Mouse (Mus musculus) testis, postnatal 10 days (tissue): ENCODE data around the gene Plcb4.

ENCODE experiments used
- DNase-seq: peaks from one replicate; pipeline ENCODE4 v3.0.0; 2021; ENCODE audit warnings: low spot score

Plcb4 gene

DNA sequence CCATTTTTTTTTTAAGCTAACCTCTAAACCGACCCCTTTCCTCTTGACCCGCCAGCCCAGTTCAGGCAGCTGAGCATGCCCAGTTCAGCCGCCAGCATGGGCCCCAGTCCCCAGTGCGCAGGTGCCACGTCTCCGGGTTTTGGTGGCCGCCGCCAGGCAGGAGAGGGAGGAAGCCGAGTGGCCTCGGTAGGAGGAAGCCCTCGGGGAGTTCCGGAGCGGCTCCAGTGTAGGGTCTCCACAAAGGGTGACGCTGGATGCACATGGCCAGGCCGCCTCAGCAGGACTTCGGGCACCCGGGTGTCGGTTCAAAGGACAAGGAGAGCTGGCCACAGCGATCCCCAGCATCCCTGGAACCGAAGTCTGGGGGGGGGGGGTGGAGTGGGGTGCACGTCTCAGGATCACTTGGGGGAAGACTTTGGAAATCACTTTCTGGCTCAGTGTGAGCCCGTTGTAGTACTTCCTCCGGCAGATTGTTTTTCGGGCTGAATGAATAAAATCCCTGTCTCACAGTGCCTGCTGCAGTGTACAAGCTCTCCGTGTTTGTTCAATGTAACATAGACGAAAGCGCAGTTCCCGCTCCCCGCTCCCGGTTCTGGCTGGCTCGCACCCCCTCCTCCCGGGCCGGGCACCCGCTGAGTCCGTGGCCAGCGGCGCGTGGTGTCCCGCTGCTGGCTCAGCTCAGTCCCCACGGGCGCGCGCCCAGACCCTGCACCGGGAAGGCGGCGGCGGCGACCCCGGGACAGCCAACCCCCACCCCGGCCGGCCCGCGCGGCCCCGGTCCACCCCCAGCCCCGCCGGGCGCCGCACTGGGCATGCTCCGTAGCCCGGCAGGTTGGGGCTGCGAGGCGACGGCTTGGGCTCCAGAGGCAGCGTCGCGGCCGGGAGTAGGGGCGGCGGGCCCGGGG is at the start of gene Plcb4:
Gene Plcb4, plus strand, starts transcription at position 526 of the 905 bp plus-strand sequence.
- DNase-seq = peak; percentile 88

DNA sequence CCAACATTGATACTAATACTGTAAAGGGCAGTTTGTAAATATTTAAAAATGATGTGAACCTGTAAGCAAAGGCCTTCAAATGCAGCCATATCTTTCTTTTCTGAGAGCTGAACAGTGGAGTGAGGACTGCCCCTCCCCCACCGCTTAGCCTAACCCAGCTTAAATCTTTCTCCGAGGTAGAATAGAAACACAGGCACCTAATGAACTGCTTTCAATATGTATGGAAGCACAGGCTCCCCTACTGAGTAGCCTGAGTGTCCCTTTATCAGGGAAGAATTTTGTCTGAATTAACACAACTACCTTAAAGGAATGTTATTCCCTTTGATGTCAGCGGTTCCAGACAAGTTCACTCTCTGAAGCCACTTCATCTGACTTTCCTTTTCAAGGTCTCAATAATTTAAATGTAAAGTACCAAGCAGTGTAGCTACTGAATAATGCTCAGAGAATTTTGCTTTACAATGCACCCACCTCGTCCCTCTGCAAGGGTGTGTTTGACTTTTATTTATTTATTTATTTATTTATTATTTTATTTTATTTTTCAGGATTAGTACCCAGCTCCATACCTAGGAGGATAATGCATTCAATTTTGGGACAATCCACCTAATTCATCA is 44.1 kb upstream of the Plcb4 start:
- no peak for DNase-seq

DNA sequence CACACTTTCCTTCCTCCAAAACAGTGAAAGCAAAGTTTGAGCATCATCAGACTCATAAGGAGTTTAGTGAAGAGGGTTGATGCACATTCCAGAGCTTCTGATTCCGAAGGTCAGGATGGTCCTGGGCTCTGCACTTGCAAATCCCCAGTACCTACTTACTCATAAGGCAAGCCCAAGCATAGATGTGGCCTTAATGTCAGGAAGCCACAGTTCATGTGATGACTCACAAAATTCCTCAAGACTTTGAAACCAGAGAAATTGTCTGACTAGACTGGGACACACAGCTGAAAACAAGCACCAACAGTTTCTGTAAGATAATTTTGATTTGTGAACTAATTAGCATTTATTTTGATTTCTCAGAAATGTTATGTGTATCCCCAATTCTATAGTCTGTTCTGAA is 42.7 kb upstream of the Plcb4 start:
- DNase-seq = no peak

DNA sequence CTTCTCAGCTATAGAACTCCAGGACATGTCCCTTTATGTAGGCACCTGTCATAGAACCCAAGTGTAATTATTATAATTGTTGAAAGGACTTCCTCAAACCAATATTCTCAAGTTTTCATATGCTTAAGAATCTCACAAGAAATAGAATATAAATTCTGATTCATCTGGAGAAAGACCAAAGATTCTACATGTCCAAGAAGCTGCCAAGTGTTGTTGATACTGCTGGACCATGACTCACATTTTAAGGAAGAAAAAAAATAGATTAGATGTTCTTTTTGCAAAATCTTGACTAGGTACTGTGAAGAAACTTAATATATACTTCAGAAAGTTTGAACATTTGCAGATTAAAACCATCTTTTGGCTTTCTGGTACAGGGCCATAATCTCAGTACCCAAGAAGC is 40.3 kb upstream of the Plcb4 start:
- no peak for DNase-seq

GRCm38 (mm10) chr2:135619956-135620355 is 38.9 kb upstream of the Plcb4 start:
- DNase-seq = no peak

DNA sequence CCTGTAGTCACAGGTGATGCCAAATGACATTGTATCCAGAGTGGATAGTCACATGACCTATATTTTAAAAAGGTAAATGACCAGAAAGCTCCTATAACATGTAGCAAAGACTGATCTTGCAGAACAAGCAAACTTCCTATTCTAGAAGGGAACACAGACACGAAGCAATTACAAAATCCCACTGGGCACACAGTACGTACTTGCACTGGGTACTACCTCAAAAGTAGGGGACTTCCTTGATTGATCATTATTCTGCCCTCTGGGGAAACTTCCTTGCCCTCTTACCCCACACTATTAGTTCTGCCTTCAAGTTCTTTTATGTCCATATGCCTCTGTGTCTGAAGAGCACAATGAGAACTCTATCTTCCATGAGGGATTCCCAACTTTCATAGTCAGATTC is 31.0 kb upstream of the Plcb4 start:
- no peak for DNase-seq

DNA sequence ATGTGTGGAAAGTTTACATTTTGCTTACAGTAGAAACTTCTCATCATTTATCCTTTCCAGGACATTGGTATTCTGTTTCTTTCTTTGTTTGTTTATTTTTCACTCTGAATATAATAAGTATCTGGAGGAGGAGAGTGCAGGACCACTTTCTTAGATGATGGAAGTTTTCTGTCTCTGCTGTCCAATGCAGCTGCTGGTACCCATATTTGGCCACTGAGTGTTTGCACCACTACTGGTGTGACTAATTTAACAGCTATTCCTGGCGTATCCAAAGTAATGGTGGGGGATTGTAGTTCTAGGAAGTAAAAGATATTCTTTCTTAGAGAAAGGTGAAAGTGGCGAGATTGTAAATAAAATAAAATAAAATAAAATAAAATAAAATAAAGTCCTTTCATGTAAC is 21.6 kb upstream of the Plcb4 start:
- DNase-seq = no peak

DNA sequence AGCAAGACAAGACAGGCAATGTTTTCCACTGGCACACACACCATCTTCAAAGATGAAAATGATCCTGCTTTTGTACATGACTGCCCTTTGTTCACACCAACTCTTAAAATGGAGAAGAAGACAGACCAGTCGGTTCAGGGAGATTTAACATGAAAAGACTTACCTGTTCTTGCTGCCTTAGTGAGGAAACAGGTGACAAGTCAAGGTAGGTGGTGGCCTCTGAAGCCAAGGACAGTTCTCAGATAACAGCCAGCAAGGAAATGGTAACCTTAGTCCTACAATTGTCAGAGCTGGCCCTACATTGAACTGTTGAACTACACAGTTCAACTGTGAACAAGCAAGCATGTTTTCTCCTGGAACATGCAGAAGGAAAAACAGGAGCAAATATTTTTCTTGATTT is 17.8 kb upstream of the Plcb4 start:
- DNase-seq = no peak

DNA sequence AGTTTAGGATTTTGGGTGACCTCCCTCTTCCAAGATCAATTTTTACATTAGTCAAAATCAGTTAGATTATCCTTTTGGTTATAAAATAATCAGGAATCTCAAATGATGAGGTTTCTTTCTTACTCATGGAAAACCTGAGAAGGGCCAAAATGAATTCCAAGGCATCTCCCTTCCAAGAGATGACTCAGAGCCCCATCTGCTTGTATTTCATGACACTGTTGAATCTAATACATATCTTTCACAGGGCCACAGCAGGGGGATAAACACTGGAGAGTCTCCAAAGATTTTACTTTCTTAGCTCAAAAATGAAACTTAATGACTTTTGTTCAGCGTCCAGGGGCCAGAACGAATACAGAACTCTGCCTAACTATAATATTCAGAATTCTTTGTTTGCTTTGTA is 17.2 kb upstream of the Plcb4 start:
- DNase-seq = no peak

DNA sequence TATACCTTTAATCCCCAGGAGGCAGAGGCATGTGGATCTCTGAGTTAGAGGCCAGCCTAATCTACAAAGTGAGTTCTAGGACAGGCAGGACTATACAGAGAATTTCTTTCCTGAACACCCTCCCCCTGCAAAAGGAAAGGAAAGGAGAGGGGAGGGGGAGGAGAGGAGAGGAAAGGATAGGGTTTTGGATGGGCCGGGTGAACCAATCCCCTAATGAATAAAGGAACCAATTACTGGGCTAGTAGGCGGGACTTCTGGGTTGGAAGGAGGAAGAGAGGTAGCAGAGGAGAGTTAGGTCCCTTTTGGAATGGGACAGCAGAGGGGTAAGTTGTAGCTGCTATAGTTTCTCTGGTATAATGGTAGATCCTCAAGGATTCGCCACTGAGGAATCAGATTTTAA is 12.6 kb upstream of the Plcb4 start:
- no peak for DNase-seq

DNA sequence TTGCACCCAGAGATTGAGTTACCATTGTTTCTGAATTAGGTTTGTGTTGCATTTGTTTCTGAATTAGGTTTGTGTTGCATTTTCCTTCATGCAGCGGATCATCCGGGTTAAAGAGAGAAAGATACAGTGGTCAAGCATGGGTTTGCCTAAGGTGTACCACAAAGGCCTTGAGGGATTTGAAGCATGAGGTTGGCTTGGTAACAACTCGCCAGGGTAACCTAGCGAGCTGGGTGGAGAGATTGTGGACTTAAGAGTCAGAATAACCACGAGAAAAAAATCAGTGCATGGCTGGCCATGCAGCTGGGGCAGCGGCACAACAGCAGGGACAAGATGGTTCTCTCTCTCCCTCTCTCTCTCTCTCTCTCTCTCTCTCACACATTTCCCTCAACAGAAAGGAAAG is 12.2 kb upstream of the Plcb4 start:
- DNase-seq = no peak

DNA sequence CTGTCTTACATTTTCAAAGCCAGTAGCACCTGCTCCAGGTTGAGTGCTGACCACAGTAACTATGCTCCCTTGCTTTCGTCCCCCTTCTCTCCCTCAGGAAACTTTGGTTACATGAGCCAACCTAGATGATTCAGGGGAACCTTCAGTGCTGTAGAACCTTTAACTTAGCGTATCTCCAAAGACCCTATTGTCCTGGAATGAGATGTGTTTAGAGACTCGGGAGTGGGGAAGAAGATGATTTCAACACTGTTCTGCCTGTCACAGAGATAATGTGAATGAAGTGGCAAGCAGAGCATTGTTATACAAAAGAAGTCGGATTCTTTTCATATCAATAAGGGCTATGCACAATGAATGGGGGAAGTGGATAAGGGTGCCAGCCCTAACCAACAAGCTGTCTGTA is 10.8 kb upstream of the Plcb4 start:
- DNase-seq = no peak

DNA sequence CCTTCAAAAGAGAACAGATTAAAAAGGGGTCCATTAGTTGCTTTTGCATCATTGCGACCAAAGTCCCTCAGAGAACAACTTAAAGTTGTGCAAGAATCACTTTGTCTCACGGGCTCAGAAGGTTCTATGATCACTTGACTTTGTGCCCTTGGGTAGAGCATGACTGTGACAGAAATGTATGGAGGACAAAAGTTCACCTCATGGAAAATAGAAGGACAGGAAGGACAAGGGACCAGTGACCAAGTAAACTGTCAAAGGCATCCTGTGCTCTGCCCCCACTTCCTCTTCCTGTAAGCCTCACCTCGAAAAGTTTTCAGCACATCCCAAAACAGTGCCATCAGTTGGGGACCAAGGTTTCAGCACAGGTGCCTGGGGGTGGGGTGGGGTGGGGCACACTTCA is 7.9 kb upstream of the Plcb4 start:
- DNase-seq = no peak

GRCm38 (mm10) chr2:135652040-135652439 is 6.8 kb upstream of the Plcb4 start:
- no peak for DNase-seq

GRCm38 (mm10) chr2:135652451-135652850 is 6.4 kb upstream of the Plcb4 start:
- no peak for DNase-seq

DNA sequence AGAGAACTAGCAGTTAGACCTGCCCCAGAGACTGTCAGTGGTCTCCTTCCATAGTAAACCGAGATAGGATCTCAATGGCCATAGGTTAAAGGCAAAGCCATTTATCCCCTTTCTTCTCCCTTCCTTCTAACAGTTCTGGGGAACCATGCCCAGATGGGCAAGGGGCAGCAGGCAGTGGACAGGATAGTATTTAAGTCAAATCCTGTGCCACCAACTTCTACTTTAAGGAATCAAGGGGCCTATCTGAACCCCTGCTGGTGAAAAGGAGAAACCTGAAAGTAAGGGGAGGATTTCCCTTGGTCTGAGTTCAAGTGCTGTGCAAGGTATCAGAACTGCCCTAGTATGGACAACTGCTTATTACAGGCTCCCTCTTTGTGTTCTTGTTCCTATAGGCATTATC is 2.9 kb upstream of the Plcb4 start:
- DNase-seq = no peak

DNA sequence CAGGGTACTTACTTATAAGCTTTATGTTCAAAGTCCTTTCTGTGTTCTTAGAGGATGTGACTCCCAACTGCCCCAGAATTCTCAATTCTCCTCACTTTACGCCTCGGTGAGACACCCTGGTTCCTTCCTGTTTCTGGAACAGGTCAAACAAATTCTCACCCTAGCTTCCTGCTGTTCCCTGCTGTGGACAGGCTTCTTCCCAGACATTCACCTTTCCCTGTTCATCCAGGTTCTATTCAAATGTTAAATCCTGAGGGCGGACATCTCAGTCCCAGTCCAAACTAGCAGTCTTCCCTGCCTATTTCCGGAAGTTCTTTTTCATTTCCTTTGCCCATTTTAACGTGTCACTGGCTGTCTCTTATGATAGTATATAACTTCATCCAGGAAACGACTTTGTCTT is 2.2 kb upstream of the Plcb4 start:
- DNase-seq = no peak

- DNase-seq = peak; percentile 75
Observed at GRCm38 (mm10) chr2:135659391-135660180, 775 bp downstream of the Plcb4 start.

DNA sequence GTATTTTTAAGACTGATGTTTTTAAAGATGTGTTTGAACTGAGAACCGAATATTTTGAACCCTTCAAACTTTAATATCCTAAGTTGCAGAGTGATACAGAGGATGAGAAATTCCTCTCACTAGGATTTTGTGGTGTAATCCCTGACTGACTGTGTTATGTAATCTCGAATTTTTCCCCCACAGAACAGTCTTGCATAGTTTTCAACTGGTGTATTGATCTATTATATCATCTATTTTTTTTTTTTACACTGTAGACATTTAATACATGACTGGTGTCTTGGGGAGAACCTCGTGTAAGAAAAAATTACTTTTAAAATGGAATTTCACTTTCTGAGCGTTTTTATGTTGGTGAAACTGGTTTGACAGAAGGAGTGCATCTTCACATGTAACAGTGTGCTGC is 2.0 kb downstream of the Plcb4 start:
- DNase-seq = no peak

- DNase-seq = no peak
Observed at GRCm38 (mm10) chr2:135663785-135664184, 5.0 kb downstream of the Plcb4 start.

DNA sequence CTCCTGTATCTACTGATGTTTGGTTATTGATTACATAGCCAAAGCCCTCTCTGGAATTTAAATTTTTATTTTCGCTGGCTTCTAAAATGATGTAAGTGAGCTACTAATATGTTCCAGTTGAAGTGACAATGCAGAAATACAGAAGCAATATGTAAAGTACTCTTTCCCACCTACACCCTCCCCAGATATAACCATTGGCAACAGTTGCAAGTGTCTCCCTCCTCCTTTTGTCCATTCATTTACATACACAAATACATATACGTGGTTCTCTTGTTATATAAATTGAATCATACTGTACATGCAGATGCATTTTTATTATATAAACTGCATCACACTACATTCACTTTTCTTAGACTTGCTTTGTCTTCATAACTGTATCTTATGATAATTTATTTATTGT is 8.7 kb downstream of the Plcb4 start:
- DNase-seq = no peak

GRCm38 (mm10) chr2:135672459-135673104 is 13.8 kb downstream of the Plcb4 start:
- no peak for DNase-seq
